In the genomic region with DNA sequence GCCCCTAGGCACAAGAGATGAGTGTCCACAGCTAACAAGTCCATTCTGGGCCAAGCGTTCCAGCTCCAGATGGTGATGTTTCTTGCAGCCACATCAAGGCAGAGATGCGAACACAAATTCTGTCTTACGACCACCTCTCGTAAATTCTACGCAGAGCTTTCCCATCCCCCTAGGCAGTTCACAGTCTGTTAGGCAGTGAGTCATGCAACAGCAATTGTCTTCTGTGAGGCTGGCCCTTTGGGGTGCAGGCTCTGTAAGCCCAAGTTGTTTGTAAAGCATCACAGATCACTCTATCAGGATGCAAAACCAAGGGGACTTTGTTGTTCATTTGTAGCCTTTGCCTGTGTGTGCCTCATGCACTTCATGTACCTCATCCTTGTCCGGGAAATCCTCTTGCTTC, we compare ENCODE assay signal across 24 mouse cellular contexts.
"Had no signal": no experiment of that assay in that cellular context is flagged by ENCODE, and none has a peak within 500 bp of the region (broad histone marks: within the 10 kb centered on the region; RNA-seq: fewer than 3 reads in every experiment).

No protein-coding gene starts in this region.

- H3K4me3 ChIP-seq: heart, adult 2 months; heart, embryonic 13.5 days; heart, embryonic 15.5 days; hindbrain, embryonic 13.5 days; hindbrain, embryonic 15.5 days; left cerebral cortex, adult 2 months; limb, embryonic 10.5 days; limb, embryonic 12.5 days; liver, embryonic 13.5 days; liver, embryonic 15.5 days had no signal

- DNase-seq: gastrocnemius, postnatal 14 days; gastrocnemius, postnatal 36 days; heart, adult 11 months; heart, adult 2 months; heart, postnatal 14 days; heart, postnatal 36 days; kidney, adult 2 months; kidney, adult 9 months; kidney, postnatal 10 days; kidney, postnatal 25 days; kidney, postnatal 4 days; liver; liver, embryonic 13.5 days; liver, postnatal 0 days had no signal

- H3K27me3 ChIP-seq: heart, embryonic 13.5 days; heart, embryonic 15.5 days; hindbrain, embryonic 13.5 days; hindbrain, embryonic 15.5 days; limb, embryonic 12.5 days; liver, embryonic 13.5 days; liver, embryonic 15.5 days had no signal

- ATAC-seq: hindbrain, postnatal 0 days; intestine, postnatal 0 days; liver, postnatal 0 days had no signal

- H3K27ac ChIP-seq: heart, adult 2 months; heart, embryonic 13.5 days; heart, embryonic 15.5 days; hindbrain, embryonic 13.5 days; hindbrain, embryonic 15.5 days; hindbrain, postnatal 0 days; limb, embryonic 10.5 days; limb, embryonic 12.5 days; liver, embryonic 13.5 days; liver, embryonic 15.5 days had no signal
